Mouse (Mus musculus) liver, postnatal 0 days (tissue): ENCODE results near the gene Elmo2. TPM values are rescaled to one million over a fixed set of nuclear protein-coding genes. Genes with fewer than 3 reads are reported as not detected.
A peak's percentile ranks its signal among the peaks of the same experiment; 100 is the strongest.

Experiments
- ATAC-seq: fragments of 200-750 bp; cut with Nextera tagmentation; 2 replicates; pipeline ENCODE4 v1.8.0; 2017; ENCODE audit warnings: mild to moderate bottlenecking, moderate library complexity
- DNase-seq: peaks from one replicate; pipeline ENCODE4 v3.0.0-alpha.2; 2016
- H3K27ac ChIP-seq: fragments of 300-500 bp; sonication (generic); 2 replicates; pipeline ENCODE4 v1.5.1; 2014; ENCODE audit warnings: antibody characterized with exemption, moderate library complexity, mild to moderate bottlenecking, low read depth
- H3K27me3 ChIP-seq: fragments of 300-500 bp; sonication (generic); 2 replicates; pipeline ENCODE4 v1.6.1; 2014; ENCODE audit warnings: low read length, control low read depth, mixed read lengths; ENCODE audit not compliant: insufficient read depth
- H3K36me3 ChIP-seq: fragments of 300-500 bp; sonication (generic); replicated peaks from 2 replicates; pipeline ENCODE4 v1.6.1; 2014; ENCODE audit warnings: mild to moderate bottlenecking, control low read depth, low read length, moderate library complexity, mixed read lengths; ENCODE audit not compliant: insufficient read depth
- H3K4me1 ChIP-seq: fragments of 300-500 bp; sonication (generic); 2 replicates; pipeline ENCODE4 v1.6.1; 2014; ENCODE audit warnings: antibody characterized with exemption, mild to moderate bottlenecking, control low read depth; ENCODE audit not compliant: insufficient read depth
- H3K4me2 ChIP-seq: fragments of 300-500 bp; sonication (generic); 2 replicates; pipeline ENCODE4 v1.6.1; 2014; ENCODE audit warnings: low read depth, mild to moderate bottlenecking, low read length, moderate library complexity, mixed read lengths
- H3K4me3 ChIP-seq: fragments of 300-500 bp; sonication (generic); 2 replicates; pipeline ENCODE4 v1.5.1; 2014; ENCODE audit warnings: low read depth, low read length
- H3K9ac ChIP-seq: fragments of 300-500 bp; sonication (generic); replicated peaks from 2 replicates; pipeline ENCODE4 v1.6.1; 2014; ENCODE audit warnings: mild to moderate bottlenecking, moderate library complexity
- H3K9me3 ChIP-seq: fragments of 300-500 bp; sonication (generic); 2 replicates; pipeline ENCODE4 v1.6.1; 2016; ENCODE audit warnings: mild to moderate bottlenecking, control low read depth, low read length, mixed read lengths
- CTCF ChIP-seq: sonication (generic); IDR thresholded peaks from 2 replicates; pipeline ENCODE4 v1.5.1; 2016; ENCODE audit warnings: antibody characterized with exemption, low read depth
- EP300 ChIP-seq: IDR thresholded peaks from 2 replicates; pipeline ENCODE4 v1.6.1; 2016; ENCODE audit warnings: antibody characterized with exemption, low read depth, mild to moderate bottlenecking
- WGBS: fragments of 180-500 bp; shearing (Covaris S2); extraction: QIAGEN DNeasy Blood & Tissue Kit; methylation state at CpG from one replicate; pipeline ENCODE4 v1.1.7; 2014; ENCODE audit not compliant: insufficient replicate concordance; 5-methylcytosine and 5-hydroxymethylcytosine counted together
- polyA plus RNA-seq: library from polyadenylated mRNA; unstranded; fragments of >200 nt; fragmentation: Nextera tagmentation; extraction: Ambion mirVana; gene quantifications from 2 replicates; pipeline ENCODE4 v1.2.1, GENCODE M21; 2015

The Elmo2 gene
- polyA plus RNA-seq, 1 experiment from 2014 or later = 12.3 TPM

DNA sequence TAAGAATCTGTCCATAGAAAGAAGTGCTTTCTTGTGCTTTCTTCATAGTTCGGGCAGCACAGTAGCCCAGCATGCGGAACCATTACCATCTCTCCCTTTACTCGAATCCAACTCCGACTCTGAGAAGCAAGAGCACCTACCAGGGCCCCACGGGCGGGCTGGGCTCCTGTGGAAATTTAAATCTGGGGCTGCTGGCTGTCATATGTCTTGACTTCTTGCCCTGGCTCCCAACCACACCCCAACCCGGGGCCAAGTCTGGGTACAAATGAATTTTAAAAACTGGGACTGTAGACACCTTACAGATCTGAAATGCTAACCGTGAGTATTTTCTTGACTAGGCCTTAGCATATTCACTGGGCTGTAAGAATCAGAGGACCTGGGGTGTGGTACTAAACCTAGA is 73.0 kb downstream of the Elmo2 start:
- Histone ChIP-seq H3K4me3 (no peak overlapping the region), H3K9ac (no peak overlapping the region), H3K27me3 (peaks cover 18% of the 10 kb centered on the region), H3K27ac (no peak overlapping the region), H3K36me3 (no peaks in the 10 kb centered on the region), H3K4me1 (no peaks in the 10 kb centered on the region), H3K9me3 (no peaks in the 10 kb centered on the region), H3K4me2 (no peak overlapping the region)
- no peak for DNase-seq
- WGBS = 62% methylated on average over 8 of the region's 8 CpGs
- no peak for ATAC-seq
- TF ChIP-seq CTCF (no peak), EP300 (no peak)

GRCm38 (mm10) chr2:165252801-165253200 is 73.5 kb downstream of the Elmo2 start:
- 60% methylated on average over 9 of the region's 9 CpGs for WGBS
- no peaks in the 10 kb centered on the region for H3K9me3 ChIP-seq
- no peaks in the 10 kb centered on the region for H3K36me3 ChIP-seq
- no peak overlapping the region for H3K9ac ChIP-seq
- H3K4me2 ChIP-seq = no peak overlapping the region
- no peak for ATAC-seq
- H3K4me3 ChIP-seq = no peak overlapping the region
- no peaks in the 10 kb centered on the region for H3K4me1 ChIP-seq
- TF ChIP-seq EP300 (no peak), CTCF (no peak)
- peaks cover 21% of the 10 kb centered on the region for H3K27me3 ChIP-seq
- DNase-seq = no peak
- no peak overlapping the region for H3K27ac ChIP-seq

- Histone ChIP-seq H3K4me2 (no peak overlapping the region), H3K4me3 (no peak overlapping the region), H3K4me1 (no peaks in the 10 kb centered on the region), H3K36me3 (no peaks in the 10 kb centered on the region), H3K9me3 (no peaks in the 10 kb centered on the region), H3K27me3 (peaks cover 21% of the 10 kb centered on the region), H3K27ac (no peak overlapping the region), H3K9ac (no peak overlapping the region)
- TF ChIP-seq CTCF (no peak), EP300 (no peak)
- 70% methylated on average over 8 of the region's 8 CpGs for WGBS
- no peak for ATAC-seq
- no peak for DNase-seq
These were observed 73.9 kb downstream of the Elmo2 start for GRCm38 (mm10) chr2:165252381-165252780.

- Histone ChIP-seq H3K9ac (no peak overlapping the region), H3K4me1 (no peaks in the 10 kb centered on the region), H3K27me3 (peaks cover 25% of the 10 kb centered on the region), H3K36me3 (no peaks in the 10 kb centered on the region), H3K4me2 (no peak overlapping the region), H3K27ac (no peak overlapping the region), H3K9me3 (no peaks in the 10 kb centered on the region), H3K4me3 (no peak overlapping the region)
- WGBS = 28% methylated on average over 1 of the region's 1 CpGs
- no peak for ATAC-seq
- TF ChIP-seq CTCF (peak; percentile 29; the same call in 1 of the 2 replicates), EP300 (no peak)
- DNase-seq = no peak
These were observed 75.4 kb downstream of the Elmo2 start for GRCm38 (mm10) chr2:165250903-165251302.

GRCm38 (mm10) chr2:165248967-165249366 is 77.3 kb downstream of the Elmo2 start:
- 41% methylated on average over 3 of the region's 3 CpGs for WGBS
- H3K27me3 ChIP-seq = peaks cover 22% of the 10 kb centered on the region

GRCm38 (mm10) chr2:165246349-165246748 is 79.9 kb downstream of the Elmo2 start:
- H3K9me3 ChIP-seq = no peaks in the 10 kb centered on the region
- 31% methylated on average over 11 of the region's 11 CpGs for WGBS
- ATAC-seq (no peak), DNase-seq (no peak)
- no peaks in the 10 kb centered on the region for H3K36me3 ChIP-seq
- H3K9ac ChIP-seq = no peak overlapping the region
- H3K27ac ChIP-seq = no peak overlapping the region
- peaks cover 29% of the 10 kb centered on the region for H3K27me3 ChIP-seq
- H3K4me3 ChIP-seq = no peak overlapping the region
- no peaks in the 10 kb centered on the region for H3K4me1 ChIP-seq
- no peak overlapping the region for H3K4me2 ChIP-seq
- no peak for TF ChIP-seq EP300
- no peak for TF ChIP-seq CTCF

More at GRCm38 (mm10) chr2:165248967-165249366, 77.3 kb downstream of the Elmo2 start:
- Histone ChIP-seq H3K27ac (no peak overlapping the region), H3K9ac (no peak overlapping the region), H3K9me3 (no peaks in the 10 kb centered on the region), H3K36me3 (no peaks in the 10 kb centered on the region), H3K4me3 (no peak overlapping the region), H3K4me2 (no peak overlapping the region), H3K4me1 (no peaks in the 10 kb centered on the region)
- no peak for DNase-seq
- ATAC-seq = no peak
- no peak for TF ChIP-seq CTCF
- TF ChIP-seq EP300 = no peak

DNA sequence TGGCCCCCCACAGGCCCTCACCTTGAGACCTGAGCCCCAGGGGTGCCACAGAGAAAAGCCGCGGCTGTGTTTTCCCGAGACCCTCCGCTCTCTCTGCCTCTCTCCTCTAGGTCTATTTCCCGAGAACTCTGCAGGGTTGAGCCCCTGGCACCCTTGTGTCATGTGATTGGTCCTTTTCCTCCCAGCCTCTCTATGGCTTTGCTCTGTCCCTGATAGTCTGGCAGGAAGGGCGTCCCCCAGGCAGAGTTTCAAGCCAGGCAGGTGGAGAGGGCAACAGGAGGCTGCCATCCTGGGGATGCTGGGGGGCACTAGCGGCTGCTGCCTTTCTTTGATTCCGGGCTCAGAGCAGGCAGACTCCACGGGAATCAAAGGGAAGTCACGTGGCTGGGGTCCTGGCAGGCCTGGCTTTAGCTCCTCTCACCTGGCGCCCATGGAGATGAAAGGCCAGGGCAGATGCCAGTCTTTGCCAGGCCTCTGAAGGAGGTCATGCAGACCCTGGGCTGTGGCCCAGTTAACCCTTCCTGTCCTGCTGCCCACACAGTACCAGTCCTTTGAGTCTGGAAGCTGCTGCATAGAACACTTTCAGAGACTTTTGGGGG is 83.1 kb downstream of the Elmo2 start:
- Histone ChIP-seq H3K4me3 (no peak overlapping the region), H3K36me3 (no peaks in the 10 kb centered on the region), H3K9ac (no peak overlapping the region), H3K27me3 (peaks cover 60% of the 10 kb centered on the region), H3K4me1 (no peaks in the 10 kb centered on the region), H3K27ac (no peak overlapping the region), H3K9me3 (no peaks in the 10 kb centered on the region), H3K4me2 (no peak overlapping the region)
- 10% methylated on average over 11 of the region's 11 CpGs for WGBS
- no peak for ATAC-seq
- no peak for TF ChIP-seq CTCF
- no peak for TF ChIP-seq EP300
- no peak for DNase-seq
